Mouse (Mus musculus): ENCODE measurements around the gene Pax7. TPM values are rescaled to one million over a fixed set of nuclear protein-coding genes. Genes with fewer than 3 reads are reported as not detected.

Gene Pax7
- polyA plus RNA-seq, 1 experiment from 2014 or later: 2.0 TPM

- no peak overlapping the region for H3K9ac ChIP-seq (replicated peaks; ENCODE audit: low read length)
- ATAC-seq (replicated peaks; ENCODE audit: insufficient number of reproducible peaks, low FRiP score, low TSS enrichment, low read depth) (no peak), DNase-seq (ENCODE audit: low spot score) (no peak)
- H3K4me2 ChIP-seq (ENCODE audit: low read depth, low read length): no peak overlapping the region
- no peak overlapping the region for H3K27ac ChIP-seq (replicated peaks; ENCODE audit: low read depth, low read length)
- H3K4me1 ChIP-seq (ENCODE audit: control insufficient read depth, insufficient read depth, low read length): peaks cover 2% of the 10 kb centered on the region
- peaks cover 53% of the 10 kb centered on the region for H3K27me3 ChIP-seq (ENCODE audit: control insufficient read depth, insufficient read depth, low read length)
- no peak overlapping the region for H3K4me3 ChIP-seq (ENCODE audit: low read depth, low read length)
- no peaks in the 10 kb centered on the region for H3K36me3 ChIP-seq (replicated peaks; ENCODE audit: control insufficient read depth, insufficient read depth, low read depth, low read length)
- WGBS: 71% methylated on average over 4 of the region's 4 CpGs
- H3K9me3 ChIP-seq (replicated peaks; ENCODE audit: control insufficient read depth, low read length): no peaks in the 10 kb centered on the region
Measured at GRCm38 (mm10) chr4:139840442-139840841, 7.1 kb upstream of the Pax7 start.

GRCm38 (mm10) chr4:139836681-139837080, 3.4 kb upstream of the Pax7 start:
- no peak overlapping the region for H3K4me2 ChIP-seq (ENCODE audit: low read depth, low read length)
- H3K36me3 ChIP-seq (replicated peaks; ENCODE audit: control insufficient read depth, insufficient read depth, low read depth, low read length): no peaks in the 10 kb centered on the region
- no peak overlapping the region for H3K9ac ChIP-seq (replicated peaks; ENCODE audit: low read length)
- no peak overlapping the region for H3K4me3 ChIP-seq (ENCODE audit: low read depth, low read length)
- H3K27ac ChIP-seq (replicated peaks; ENCODE audit: low read depth, low read length): no peak overlapping the region
- no peaks in the 10 kb centered on the region for H3K9me3 ChIP-seq (replicated peaks; ENCODE audit: control insufficient read depth, low read length)
- peaks cover 9% of the 10 kb centered on the region for H3K4me1 ChIP-seq (ENCODE audit: control insufficient read depth, insufficient read depth, low read length)
- no peak for DNase-seq (ENCODE audit: low spot score)
- no peak for ATAC-seq (replicated peaks; ENCODE audit: insufficient number of reproducible peaks, low FRiP score, low TSS enrichment, low read depth)
- H3K27me3 ChIP-seq (ENCODE audit: control insufficient read depth, insufficient read depth, low read length): peaks cover 81% of the 10 kb centered on the region
- 8% methylated on average over 5 of the region's 5 CpGs for WGBS

GRCm38 (mm10) chr4:139836196-139836595, 2.9 kb upstream of the Pax7 start:
- H3K4me2 ChIP-seq (ENCODE audit: low read depth, low read length): no peak overlapping the region; the same call in 1 of the 2 replicates
- ATAC-seq (replicated peaks; ENCODE audit: insufficient number of reproducible peaks, low FRiP score, low TSS enrichment, low read depth): 0 out of 2 replicates have a peak, but pooled peaks have one; percentile 34
- H3K27ac ChIP-seq (replicated peaks; ENCODE audit: low read depth, low read length): no peak overlapping the region
- DNase-seq (ENCODE audit: low spot score): peak; percentile 46
- H3K36me3 ChIP-seq (replicated peaks; ENCODE audit: control insufficient read depth, insufficient read depth, low read depth, low read length): no peaks in the 10 kb centered on the region
- peaks cover 9% of the 10 kb centered on the region for H3K4me1 ChIP-seq (ENCODE audit: control insufficient read depth, insufficient read depth, low read length)
- WGBS: 1% methylated on average over 8 of the region's 8 CpGs
- H3K27me3 ChIP-seq (ENCODE audit: control insufficient read depth, insufficient read depth, low read length): peaks cover 84% of the 10 kb centered on the region
- no peaks in the 10 kb centered on the region for H3K9me3 ChIP-seq (replicated peaks; ENCODE audit: control insufficient read depth, low read length)
- H3K4me3 ChIP-seq (ENCODE audit: low read depth, low read length): no peak overlapping the region
- H3K9ac ChIP-seq (replicated peaks; ENCODE audit: low read length): peak overlapping the region; percentile 32; the same call in 1 of the 2 replicates

GRCm38 (mm10) chr4:139833817-139834401, 581 bp upstream of the Pax7 start:
- peaks cover 93% of the 10 kb centered on the region for H3K27me3 ChIP-seq (ENCODE audit: control insufficient read depth, insufficient read depth, low read length)
- no peaks in the 10 kb centered on the region for H3K36me3 ChIP-seq (replicated peaks; ENCODE audit: control insufficient read depth, insufficient read depth, low read depth, low read length)
- DNase-seq (ENCODE audit: low spot score) (no peak), ATAC-seq (replicated peaks; ENCODE audit: insufficient number of reproducible peaks, low FRiP score, low TSS enrichment, low read depth) (no peak)
- peak overlapping the region; percentile 3 for H3K4me2 ChIP-seq (ENCODE audit: low read depth, low read length)
- no peak overlapping the region for H3K27ac ChIP-seq (replicated peaks; ENCODE audit: low read depth, low read length)
- H3K4me3 ChIP-seq (ENCODE audit: low read depth, low read length): peak overlapping the region; percentile 12; the same call in 1 of the 2 replicates
- no peaks in the 10 kb centered on the region for H3K9me3 ChIP-seq (replicated peaks; ENCODE audit: control insufficient read depth, low read length)
- no peak overlapping the region for H3K9ac ChIP-seq (replicated peaks; ENCODE audit: low read length)
- peaks cover 9% of the 10 kb centered on the region for H3K4me1 ChIP-seq (ENCODE audit: control insufficient read depth, insufficient read depth, low read length)
- under 1% methylated on average over 17 of the region's 17 CpGs for WGBS

- peak overlapping the region; percentile 60 for H3K9ac ChIP-seq (replicated peaks; ENCODE audit: low read length)
- ATAC-seq (replicated peaks; ENCODE audit: insufficient number of reproducible peaks, low FRiP score, low TSS enrichment, low read depth) (no peak), DNase-seq (ENCODE audit: low spot score) (peak; percentile 49)
- H3K4me1 ChIP-seq (ENCODE audit: control insufficient read depth, insufficient read depth, low read length): peaks cover 9% of the 10 kb centered on the region
- H3K9me3 ChIP-seq (replicated peaks; ENCODE audit: control insufficient read depth, low read length): no peaks in the 10 kb centered on the region
- peak overlapping the region; percentile 39 for H3K4me3 ChIP-seq (ENCODE audit: low read depth, low read length)
- under 1% methylated on average over 53 of the region's 55 CpGs for WGBS
- peaks cover 94% of the 10 kb centered on the region for H3K27me3 ChIP-seq (ENCODE audit: control insufficient read depth, insufficient read depth, low read length)
- peak overlapping the region; percentile 26 for H3K4me2 ChIP-seq (ENCODE audit: low read depth, low read length)
- H3K36me3 ChIP-seq (replicated peaks; ENCODE audit: control insufficient read depth, insufficient read depth, low read depth, low read length): no peaks in the 10 kb centered on the region
- peak overlapping the region; percentile 62 for H3K27ac ChIP-seq (replicated peaks; ENCODE audit: low read depth, low read length)
Measured at GRCm38 (mm10) chr4:139832281-139833035, 870 bp downstream of the Pax7 start.

GRCm38 (mm10) chr4:139831501-139832230, 1.7 kb downstream of the Pax7 start:
- DNase-seq (ENCODE audit: low spot score): peak; percentile 58
- Histone ChIP-seq H3K4me1 (ENCODE audit: control insufficient read depth, insufficient read depth, low read length) (peaks cover 9% of the 10 kb centered on the region), H3K36me3 (replicated peaks; ENCODE audit: control insufficient read depth, insufficient read depth, low read depth, low read length) (no peaks in the 10 kb centered on the region), H3K27ac (replicated peaks; ENCODE audit: low read depth, low read length) (peak overlapping the region; percentile 13; the same call in 1 of the 2 replicates), H3K4me2 (ENCODE audit: low read depth, low read length) (peak overlapping the region; percentile 32), H3K9me3 (replicated peaks; ENCODE audit: control insufficient read depth, low read length) (no peaks in the 10 kb centered on the region), H3K9ac (replicated peaks; ENCODE audit: low read length) (peak overlapping the region; percentile 64), H3K27me3 (ENCODE audit: control insufficient read depth, insufficient read depth, low read length) (peaks cover 94% of the 10 kb centered on the region), H3K4me3 (ENCODE audit: low read depth, low read length) (peak overlapping the region; percentile 39)
- under 1% methylated on average over 57 of the region's 57 CpGs for WGBS
- ATAC-seq (replicated peaks; ENCODE audit: insufficient number of reproducible peaks, low FRiP score, low TSS enrichment, low read depth): no peak

- no peak for ATAC-seq (replicated peaks; ENCODE audit: insufficient number of reproducible peaks, low FRiP score, low TSS enrichment, low read depth)
- Histone ChIP-seq H3K4me3 (ENCODE audit: low read depth, low read length) (peak overlapping the region; percentile 39), H3K4me2 (ENCODE audit: low read depth, low read length) (peak overlapping the region; percentile 32), H3K9ac (replicated peaks; ENCODE audit: low read length) (peak overlapping the region; percentile 64), H3K9me3 (replicated peaks; ENCODE audit: control insufficient read depth, low read length) (no peaks in the 10 kb centered on the region), H3K27me3 (ENCODE audit: control insufficient read depth, insufficient read depth, low read length) (peaks cover 96% of the 10 kb centered on the region), H3K27ac (replicated peaks; ENCODE audit: low read depth, low read length) (no peak overlapping the region; the same call in 1 of the 2 replicates), H3K4me1 (ENCODE audit: control insufficient read depth, insufficient read depth, low read length) (peaks cover 6% of the 10 kb centered on the region), H3K36me3 (replicated peaks; ENCODE audit: control insufficient read depth, insufficient read depth, low read depth, low read length) (no peaks in the 10 kb centered on the region)
- peak; percentile 17 for DNase-seq (ENCODE audit: low spot score)
- WGBS: under 1% methylated on average over 24 of the region's 24 CpGs
Measured at GRCm38 (mm10) chr4:139830581-139831387, 2.5 kb downstream of the Pax7 start.
